Mouse (Mus musculus): Measurements from ENCODE around the gene Nav3.

The Nav3 gene

GRCm38 (mm10) chr10:109641806-109642205 lies 814.2 kb downstream of the Nav3 start:
- no peak for DNase-seq

GRCm38 (mm10) chr10:109637702-109638101 lies 818.3 kb downstream of the Nav3 start:
- no peak for DNase-seq
